Mouse (Mus musculus): ENCODE measurements around the gene Samd5. TPM values are rescaled to one million over a fixed set of nuclear protein-coding genes. Genes with fewer than 3 reads are reported as not detected.

The Samd5 gene
- total RNA-seq, 2 experiments from 2014 or later: 6.2 to 6.7 TPM

DNA sequence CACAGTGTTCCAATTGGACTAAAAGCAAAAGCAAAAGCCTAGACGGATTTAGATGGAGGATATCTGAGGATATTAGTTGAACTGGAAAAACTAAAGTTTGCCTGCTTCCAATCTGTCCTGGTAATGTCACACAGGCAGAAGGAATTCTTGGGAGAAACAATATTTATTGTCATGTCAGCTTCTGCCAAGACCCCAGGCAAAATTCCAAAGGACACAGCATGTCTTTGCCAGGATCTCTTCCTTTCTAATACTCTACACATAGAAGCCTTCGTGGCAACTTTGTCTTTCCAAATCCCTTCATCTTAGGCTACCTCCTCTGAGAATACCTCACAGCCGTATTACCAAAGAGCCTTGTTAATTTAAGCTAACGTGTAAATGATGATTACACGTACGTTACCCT is 4.7 kb downstream of the Samd5 start:
- intact Hi-C loops (cut with DNase I): loop anchor here (10.0 kb wide), 1 partner anchor 926 kb away; no protein-coding TSS in a partner anchor
- DNase-seq: no peak

DNA sequence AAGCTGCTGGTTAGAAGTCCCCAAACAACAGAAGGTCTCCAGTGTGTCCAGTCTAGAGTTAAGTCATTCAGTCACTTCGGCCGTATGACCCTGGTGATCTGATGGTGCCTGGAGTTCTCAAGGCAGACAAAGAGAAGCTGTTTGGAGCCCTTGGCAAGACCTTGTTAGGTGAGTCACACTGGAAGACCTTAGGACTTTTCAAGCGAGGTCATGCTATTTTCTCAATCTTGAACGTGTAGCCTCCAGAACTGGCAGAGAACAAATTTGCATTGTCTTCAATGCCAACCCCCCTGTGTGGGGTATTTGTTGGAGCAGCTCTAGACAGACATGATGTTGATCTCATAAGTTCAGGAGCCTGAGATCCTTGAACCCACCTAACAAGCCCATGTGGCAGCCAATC is 6.2 kb downstream of the Samd5 start:
- DNase-seq: no peak
- intact Hi-C loops (cut with DNase I): no loop called here

DNA sequence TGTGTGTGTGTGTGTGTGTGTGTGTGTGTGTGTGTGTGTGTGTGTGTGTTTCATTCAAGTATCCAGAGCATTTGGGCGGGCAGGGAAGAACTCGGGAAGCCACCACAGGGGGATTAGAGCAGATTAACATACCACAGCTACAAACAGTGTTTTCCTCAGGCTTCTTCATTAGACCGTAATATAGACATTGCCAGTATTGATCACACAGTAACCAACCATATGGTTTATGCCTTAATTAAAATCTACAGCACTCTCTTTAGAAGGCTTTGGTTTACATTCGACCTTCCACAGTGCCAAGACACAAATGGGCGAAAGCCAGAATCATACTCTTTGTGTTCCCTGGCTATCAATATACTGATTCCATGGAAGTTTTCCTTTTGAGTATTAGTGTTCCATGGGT is 22.1 kb downstream of the Samd5 start:
- no peak for DNase-seq
- intact Hi-C loops (cut with DNase I): no loop called here

DNA sequence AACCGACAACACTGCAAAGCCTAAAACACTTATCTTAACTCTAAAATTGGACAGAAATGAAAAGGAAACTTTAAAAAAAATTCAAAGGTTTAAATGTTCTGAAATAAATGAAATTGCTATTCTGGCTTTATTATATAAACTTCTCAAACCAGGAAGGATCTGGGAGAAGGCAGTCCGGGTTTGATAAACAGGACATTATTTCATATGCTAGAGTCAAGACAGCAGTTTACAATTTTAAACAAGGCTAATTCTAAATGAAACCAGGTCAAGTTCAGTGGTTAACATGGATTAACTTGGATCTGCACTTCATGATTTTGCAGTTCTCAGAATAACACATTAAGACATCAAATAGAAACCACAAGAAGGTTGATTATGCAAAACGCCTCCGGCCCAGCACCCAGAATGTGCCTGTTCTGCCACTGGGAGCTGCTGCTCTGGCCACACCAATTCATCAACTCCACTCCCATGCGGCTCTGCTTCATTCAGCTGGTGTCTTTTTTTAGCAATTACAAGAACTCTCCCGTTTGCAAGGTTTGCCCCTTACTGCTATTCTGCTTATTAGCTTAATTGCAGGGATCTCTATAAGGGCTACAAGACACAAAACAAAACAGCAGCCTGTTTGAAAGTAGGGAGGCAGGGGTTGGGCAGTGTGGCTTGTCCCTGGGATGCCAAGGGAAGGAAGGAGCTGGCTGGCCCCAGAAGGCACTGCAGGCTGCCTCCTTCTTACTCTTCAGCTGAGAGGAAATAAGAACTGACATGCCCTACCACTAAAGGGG is 24.8 kb downstream of the Samd5 start:
- DNase-seq: no peak
- intact Hi-C loops (cut with DNase I): no loop called here

DNA sequence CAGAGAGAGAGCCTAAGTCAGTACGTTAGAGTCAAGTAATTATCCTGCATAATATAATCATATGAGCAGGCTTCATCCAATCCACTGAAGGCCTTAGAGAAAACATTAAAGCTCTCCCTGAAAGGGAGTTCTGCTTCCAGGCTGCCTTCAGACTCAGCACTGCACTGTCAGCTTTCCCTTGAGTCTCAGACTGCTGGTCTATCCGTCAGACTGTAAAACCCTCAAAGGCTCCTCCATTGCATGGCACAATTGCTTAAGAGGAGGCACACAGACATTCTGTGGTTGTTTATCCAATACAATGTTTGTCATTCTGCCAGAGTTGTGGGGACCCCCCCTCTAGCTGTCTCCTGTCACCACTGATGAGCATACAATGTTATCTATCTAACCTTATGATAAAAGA is 26.5 kb downstream of the Samd5 start:
- intact Hi-C loops (cut with DNase I): no loop called here
- no peak for DNase-seq

DNA sequence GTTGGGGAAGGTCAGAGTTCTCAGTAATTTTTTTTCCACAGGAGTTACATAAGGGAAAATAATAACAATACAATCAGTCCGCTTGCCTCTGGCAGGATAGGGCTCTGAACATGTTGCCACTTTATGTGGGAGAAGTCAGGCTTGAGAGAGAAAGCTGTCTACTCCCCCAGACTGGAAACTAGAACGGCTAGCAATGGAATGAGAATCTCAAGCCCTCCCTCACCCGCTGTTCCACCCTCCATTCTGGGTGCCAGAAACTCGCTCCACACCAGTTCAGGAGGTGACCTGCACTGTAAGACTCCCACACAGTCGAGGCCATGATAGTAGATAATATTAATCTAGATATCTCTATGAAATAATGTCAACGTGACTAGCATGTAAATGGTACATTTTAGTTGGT is 27.3 kb downstream of the Samd5 start:
- peak in 1 of 2 experiments; percentile 7 for DNase-seq
- intact Hi-C loops (cut with DNase I): no loop called here

DNA sequence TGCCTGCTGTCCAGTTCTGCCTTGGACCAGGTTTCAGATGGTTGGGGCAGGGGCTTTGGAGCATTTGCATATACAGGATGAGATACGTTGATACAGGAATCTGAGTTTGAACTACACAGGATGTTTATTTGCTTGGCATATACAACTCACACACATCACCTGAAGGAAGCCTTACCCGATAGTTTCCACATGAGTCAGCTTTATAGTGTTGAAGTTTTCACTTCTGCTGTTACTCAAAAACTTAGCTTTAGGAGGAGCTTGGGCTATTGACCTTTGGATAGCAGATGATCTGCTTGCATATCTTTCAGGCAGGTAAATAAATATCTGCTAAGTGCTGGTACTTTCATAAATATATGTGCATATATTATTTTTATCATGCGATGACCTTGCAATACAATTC is 28.6 kb downstream of the Samd5 start:
- intact Hi-C loops (cut with DNase I): no loop called here
- no peak for DNase-seq

DNA sequence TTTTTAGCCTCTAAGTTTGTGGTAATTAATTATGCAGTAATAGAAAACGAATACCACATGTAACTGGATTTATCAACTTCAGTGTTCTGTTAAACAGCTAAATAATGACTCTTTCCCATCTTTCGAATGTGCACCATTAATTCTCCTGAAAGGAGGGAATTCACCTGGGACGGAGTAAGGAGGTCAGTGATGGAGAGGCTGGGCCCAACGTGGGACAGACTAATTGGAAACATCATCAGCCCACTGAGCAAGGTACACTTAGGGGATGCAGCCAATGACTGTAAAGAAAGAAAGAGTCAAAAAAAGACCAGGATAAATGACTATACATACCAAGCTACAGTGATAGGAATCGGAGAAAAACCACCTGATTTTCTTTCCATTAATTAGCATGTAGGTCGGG is 31.5 kb downstream of the Samd5 start:
- DNase-seq: no peak
- intact Hi-C loops (cut with DNase I): no loop called here

DNA sequence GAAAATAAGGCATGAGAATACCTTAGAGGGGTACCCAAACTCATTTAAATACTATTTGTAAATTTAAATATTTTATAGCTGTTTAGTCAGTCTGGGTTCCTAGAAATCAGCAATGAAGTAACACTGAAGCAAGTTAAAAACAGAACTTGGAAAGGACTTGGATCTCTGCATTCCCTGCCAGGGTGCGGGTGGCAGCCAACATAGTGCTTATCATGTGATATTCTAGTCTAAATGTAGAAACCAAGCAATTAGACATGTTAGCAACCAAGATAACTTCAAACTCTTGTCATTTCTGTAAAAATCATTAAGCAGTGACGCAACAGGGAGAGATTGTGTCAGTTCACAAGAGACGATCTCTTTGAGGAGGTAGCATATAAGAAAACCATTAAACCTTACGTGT is 32.9 kb downstream of the Samd5 start:
- DNase-seq: peak; percentile 15 to 28
- intact Hi-C loops (cut with DNase I): no loop called here

DNA sequence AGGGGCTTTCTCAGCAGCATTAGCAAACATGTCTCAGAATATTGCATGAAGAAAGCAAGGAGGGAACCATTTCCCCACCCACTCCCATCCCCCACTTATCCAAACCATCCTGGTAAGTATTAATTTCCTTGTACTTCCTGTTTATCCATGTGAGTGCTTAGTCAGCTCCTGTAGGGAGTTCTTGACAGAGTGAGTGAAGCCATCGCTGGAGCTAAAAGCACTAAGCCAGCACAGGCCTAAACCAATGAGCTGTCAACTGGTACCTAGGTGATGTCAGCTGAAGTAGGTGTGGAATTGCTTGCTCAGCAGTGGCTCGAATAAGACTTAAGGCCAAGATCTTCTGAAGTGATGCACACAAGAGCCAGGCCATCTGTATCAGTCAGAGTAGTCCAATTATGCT is 34.3 kb downstream of the Samd5 start:
- intact Hi-C loops (cut with DNase I): no loop called here
- no peak for DNase-seq

DNA sequence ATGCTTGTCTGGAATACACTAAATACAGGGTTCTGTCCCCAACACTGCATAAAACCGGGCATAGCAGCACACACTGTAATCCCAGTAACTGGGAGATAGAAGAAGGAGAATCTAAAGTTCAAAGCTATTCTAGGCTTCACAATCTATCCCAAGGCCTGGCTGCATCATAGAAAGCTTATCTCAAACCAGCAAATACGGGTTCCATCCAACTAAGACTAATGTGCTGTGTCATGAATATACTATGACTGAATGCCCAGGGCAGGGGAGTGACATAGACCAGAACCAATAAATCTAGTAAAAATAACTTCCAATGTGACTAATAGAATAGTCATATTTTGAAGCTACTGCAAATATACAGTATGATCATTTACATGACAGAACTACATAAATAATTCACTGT is 35.0 kb downstream of the Samd5 start:
- DNase-seq: no peak
- intact Hi-C loops (cut with DNase I): no loop called here

DNA sequence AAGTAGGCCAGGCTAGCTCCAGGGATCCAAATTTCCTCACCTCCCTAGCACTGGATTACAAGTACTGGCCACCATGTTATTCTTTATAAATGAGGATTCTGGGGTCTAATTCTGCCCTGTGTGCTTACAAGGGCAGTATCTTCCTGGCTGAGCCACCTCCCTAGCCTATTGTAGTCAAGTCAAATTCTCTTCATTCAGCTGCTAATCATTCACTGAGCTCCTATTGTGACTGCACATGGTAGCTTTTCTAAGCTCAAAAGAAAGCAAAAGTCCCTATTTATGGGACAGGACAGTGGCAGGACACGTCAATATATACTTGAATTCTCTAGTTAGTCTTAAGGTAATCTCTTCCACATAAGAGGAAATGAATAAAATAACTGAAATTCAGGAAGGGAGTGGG is 49.7 kb downstream of the Samd5 start:
- intact Hi-C loops (cut with DNase I): no loop called here
- no peak for DNase-seq

DNA sequence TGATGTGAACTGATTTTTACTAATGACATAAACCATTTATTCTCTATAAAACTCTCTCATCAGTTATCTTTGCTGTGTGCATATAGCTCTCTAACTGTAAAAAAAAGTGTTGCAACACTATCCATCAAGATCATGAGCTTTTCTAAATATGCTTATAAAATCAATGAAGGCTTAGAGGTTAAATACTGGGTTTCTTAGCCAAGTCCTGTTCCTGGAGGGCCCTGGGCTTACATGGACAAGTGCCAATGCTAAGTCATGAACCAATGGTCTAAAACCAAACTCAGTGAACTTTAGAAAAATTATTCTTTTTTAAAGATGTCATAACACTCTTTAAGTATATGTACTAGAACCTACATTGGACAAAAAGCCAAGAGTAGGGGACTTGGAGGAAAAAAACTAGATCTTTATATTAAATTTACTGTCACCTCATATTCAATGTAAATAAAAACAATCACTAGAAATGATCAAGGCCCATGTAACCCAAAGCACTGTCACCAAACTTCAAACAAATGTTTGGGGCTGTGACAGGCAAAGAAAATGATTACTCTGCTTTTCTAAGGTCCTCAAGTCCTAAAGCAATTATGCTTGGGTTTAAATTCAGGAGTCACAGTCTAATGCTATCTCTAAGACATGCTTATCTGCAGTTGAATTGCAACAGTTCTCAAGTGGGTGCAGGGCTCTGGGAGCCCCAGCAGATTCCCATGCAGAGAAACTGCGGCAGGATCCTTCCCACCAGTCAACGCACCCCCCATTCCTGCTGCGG is 52.9 kb downstream of the Samd5 start:
- intact Hi-C loops (cut with DNase I): no loop called here
- no peak for DNase-seq

DNA sequence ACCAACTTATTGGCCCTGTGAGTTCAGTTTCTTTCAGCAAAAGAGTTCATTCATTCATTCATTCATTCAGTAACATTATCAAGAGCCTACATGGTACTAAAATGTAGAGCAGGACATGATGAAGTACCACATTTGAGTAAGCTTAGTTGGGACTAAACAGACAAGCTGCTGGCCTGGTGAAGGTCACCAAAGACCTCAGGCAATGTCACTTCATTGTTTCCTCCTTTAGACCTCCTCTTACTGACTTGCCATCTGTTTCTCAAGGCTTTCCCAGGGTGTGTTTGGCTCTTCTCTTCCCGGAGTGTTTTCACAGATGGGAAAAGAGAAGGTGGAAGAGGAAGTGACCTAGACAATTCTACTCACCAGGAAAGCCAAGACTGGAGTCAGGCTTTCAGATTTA is 54.0 kb downstream of the Samd5 start:
- DNase-seq: no peak
- intact Hi-C loops (cut with DNase I): no loop called here

DNA sequence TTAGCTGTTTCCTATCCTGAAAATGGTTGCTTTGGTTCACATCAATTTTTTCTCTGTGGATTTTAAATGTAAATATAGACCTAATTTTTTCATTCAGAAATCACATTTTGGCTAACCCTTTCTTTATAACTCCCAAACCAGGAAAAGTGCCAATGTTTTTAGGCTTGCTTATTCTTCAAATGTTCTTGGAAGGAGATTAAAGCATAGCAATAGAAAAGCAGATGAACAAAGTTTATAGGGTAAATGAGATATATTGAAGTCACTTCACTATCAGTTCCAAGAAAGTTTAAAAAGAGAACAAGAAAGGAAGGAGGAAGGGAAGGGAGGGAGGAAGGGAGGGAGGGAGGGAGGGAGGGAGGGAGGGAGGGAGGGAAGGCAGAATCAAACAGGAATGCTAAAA is 60.0 kb downstream of the Samd5 start:
- intact Hi-C loops (cut with DNase I): no loop called here
- DNase-seq: no peak

DNA sequence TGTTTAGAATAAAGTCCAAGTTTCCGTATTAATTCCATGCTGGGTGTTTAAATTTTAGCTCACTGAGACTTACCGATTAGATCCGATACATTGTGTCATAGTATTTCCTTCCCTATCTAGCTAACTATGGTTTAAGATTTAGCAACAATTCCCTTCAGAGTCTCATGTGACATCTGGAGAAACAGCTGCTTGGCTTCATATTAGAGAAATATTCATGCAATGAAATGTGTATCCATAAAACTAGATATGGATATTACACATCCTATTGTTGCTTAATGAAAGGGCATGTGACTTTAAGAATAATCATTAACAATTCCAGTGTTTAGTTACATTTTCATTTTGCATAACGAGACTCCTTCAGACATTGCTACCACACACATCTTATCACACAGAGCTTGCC is 66.2 kb downstream of the Samd5 start:
- no peak for DNase-seq
- intact Hi-C loops (cut with DNase I): no loop called here

DNA sequence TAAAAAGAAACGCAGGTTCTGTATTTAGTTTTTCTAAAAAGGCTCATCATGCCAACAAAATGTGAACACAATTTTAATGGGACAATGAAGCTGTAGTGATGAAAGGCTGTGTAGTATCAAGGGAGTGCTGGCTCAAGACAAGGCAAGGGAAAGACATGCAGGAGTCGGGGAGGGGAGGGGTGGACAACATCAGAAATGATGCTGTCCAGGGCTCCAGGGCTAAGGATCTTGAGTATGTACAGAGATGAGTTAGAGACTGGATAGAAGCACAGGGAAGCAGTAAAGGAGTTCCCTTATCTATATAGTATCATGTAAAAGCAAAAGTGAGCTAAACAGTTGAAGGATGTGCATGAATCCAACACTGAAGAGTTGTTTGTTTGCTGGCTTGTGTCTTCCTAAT is 67.9 kb downstream of the Samd5 start:
- no peak for DNase-seq
- intact Hi-C loops (cut with DNase I): no loop called here

DNA sequence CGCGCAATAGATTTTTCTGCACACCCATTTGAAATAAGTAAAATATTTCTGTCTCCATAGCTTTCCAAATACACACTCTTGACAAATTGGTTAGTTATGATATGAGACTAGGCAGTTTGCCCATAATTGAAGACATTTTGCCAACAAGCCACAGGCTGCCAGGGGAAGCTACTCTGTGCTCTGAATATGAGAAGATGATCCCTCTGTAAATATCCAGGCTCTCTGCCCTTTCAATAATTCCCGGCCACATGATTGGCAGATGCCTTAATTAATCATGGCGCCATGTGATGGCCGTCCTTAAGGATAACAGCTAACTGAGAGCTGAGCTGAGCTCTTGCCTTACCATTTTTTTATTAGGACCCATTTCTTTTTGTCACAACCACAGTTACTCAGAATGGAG is 69.4 kb downstream of the Samd5 start:
- DNase-seq: peak; percentile 16 to 45
- intact Hi-C loops (cut with DNase I): no loop called here

DNA sequence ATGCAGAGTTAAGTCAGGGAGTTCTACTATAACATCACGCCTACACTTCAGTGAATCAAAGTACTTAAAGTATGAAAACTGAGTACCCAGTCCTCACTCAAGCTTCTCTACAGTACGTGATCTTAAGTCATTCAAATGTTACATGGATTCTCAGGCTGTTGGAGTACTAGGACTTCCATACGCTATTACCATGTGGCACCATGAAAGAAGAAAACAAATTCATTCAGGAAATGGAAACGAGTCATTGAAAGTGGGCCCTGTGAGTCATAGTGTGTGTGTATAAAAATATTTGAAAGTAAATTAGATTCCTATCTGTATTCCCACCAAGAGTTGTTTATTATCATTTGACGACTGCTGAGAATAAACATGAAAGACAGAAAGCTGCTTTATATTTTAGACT is 71.7 kb downstream of the Samd5 start:
- intact Hi-C loops (cut with DNase I): no loop called here
- DNase-seq: no peak

DNA sequence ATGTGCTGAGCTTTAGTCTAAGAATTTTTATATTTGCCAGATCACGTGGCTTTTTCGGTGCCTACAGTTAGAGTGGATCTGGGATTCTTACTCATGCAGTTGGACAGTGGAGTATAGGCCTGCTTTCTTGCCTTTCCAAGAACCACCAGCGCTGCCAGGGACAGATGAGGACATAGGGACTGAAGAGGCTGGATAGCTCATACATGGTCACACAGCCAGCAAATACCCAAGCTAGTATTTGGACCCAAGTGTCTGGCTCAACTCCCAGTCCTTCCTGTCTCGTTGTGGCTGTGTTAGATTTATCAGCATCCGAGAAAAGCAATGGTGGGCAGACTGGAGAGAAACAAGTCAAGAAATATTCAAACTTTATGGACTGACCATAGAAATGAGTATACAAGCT is 72.2 kb downstream of the Samd5 start:
- intact Hi-C loops (cut with DNase I): no loop called here
- peak; percentile 46 to 69 for DNase-seq

DNA sequence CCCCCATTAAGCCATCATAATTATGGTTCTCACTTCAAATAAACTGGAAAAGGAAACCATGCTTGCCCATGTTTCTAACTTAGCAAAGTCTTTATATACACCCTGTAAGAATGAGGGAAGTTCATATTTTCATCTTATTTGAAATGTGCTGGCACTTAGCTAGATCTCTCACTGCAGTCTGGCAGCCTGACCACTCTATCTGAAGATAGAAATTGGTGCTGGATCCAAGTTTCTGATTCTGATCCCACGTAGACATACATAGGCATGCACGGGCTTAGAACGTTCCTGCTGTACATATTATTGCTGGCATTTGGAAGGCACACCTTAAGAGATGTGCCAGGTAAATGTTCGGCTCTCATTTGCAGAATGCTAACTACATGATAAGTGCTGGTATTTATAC is 72.6 kb downstream of the Samd5 start:
- intact Hi-C loops (cut with DNase I): no loop called here

DNA sequence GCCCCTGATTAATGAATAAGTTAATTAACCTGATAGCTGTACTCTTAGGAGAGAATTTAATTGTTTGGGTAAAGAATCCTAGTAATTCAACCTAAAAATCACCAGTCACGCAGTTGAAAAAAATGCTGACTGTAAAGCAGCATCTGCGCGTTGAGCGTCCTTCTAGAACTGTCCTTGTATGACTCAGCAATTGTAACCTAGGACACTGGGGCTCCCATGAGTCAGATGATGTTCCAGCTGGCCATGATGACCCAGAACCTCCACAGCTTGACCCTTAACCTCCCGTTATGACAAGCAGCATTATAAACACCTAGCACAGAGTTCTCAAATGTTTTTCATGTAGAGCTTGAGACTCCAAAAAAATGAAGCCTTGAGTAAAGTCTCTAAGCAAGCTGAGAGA is 78.8 kb downstream of the Samd5 start:
- intact Hi-C loops (cut with DNase I): no loop called here
- DNase-seq: no peak

More for the DNA sequence above, 72.6 kb downstream of the Samd5 start:
- no peak for DNase-seq

All from heart, postnatal 14 days (tissue).